Mouse (Mus musculus): ENCODE data around the gene Zfp69. TPM values are rescaled to one million over a fixed set of nuclear protein-coding genes. Genes with fewer than 3 reads are reported as not detected.

Zfp69 gene
- total and polyA plus RNA-seq, 3 experiments: 2.0 to 4.3 TPM; not detected in 1

- TF ChIP-seq UBTF (IDR thresholded peaks at IDR 0.05; ENCODE audit: borderline replicate concordance, insufficient read depth, low read depth, low read length) (no peak), RCOR1 (IDR thresholded peaks at IDR 0.05; ENCODE audit: low read depth, low read length) (no peak), USF1 (IDR thresholded peaks at IDR 0.05; ENCODE audit: low read depth, low read length) (peak; percentile 92), MXI1 (IDR thresholded peaks at IDR 0.05; ENCODE audit: low read depth, low read length) (peak; percentile 74)
Measured at GRCm38 (mm10) chr4:120925386-120925785, 26.1 kb downstream of the Zfp69 start (continued).

GRCm38 (mm10) chr4:120924554-120925299, 26.8 kb downstream of the Zfp69 start, which contains the start of gene Exo5:
Gene Exo5 (minus strand): TSS chr4:120925017.
- DNase-seq (ENCODE audit: low read depth, low spot score): peak; percentile 97
- Histone ChIP-seq H3K4me3 (ENCODE audit: control insufficient read depth in 1 of 2, insufficient read depth in 1 of 2, low read depth in 2 of 2, low read length in 2 of 2) (peak within 1 kb of the TSS; percentile 94), H3K36me3 (ENCODE audit: control insufficient read depth in 1 of 2, insufficient read depth in 2 of 2, low read length in 2 of 2) (peaks cover 0 to 7% of the 10 kb centered on the region in 2 experiments; a peak in 2 of 4 replicates), H3K27ac (ENCODE audit: control insufficient read depth, low read depth, low read length) (peak within 1 kb of the TSS; percentile 90), H3K27me3 (ENCODE audit: control insufficient read depth in 1 of 2, insufficient read depth in 2 of 2, low read length in 2 of 2) (no peaks in the 10 kb centered on the region), H3K79me2 (ENCODE audit: control insufficient read depth, insufficient read depth, low read length, poor library complexity) (peaks cover 14% of the 10 kb centered on the region), H3K9me3 (replicated peaks; ENCODE audit: insufficient read depth, low read length) (no peaks in the 10 kb centered on the region), H3K9ac (ENCODE audit: control insufficient read depth, low read depth, low read length, poor library complexity, severe bottlenecking) (peak within 1 kb of the TSS; percentile 89), H3K4me1 (ENCODE audit: control insufficient read depth in 1 of 2, insufficient read depth in 2 of 2, low read length in 2 of 2) (no peaks in the 10 kb centered on the region; a peak in 1 of 4 replicates)
- peak; percentile 85 for TF ChIP-seq HCFC1 (IDR thresholded peaks at IDR 0.05; ENCODE audit: low read depth, low read length)
- peak; percentile 52; the same call in 1 of the 2 replicates for TF ChIP-seq MXI1 (IDR thresholded peaks at IDR 0.05; ENCODE audit: low read depth, low read length)
- TF ChIP-seq EP300 (IDR thresholded peaks at IDR 0.05; ENCODE audit: low read depth in 1 of 2, low read length in 2 of 2): 0 out of 4 replicates have a peak, but pooled peaks of 1 of the 2 experiments have one; percentile 22
- TF ChIP-seq ETS1 (IDR thresholded peaks at IDR 0.05; ENCODE audit: low read depth, low read length): peak; percentile 43; the same call in 1 of the 2 replicates
- peak; percentile 86 to 98 for TF ChIP-seq POLR2A (IDR thresholded peaks at IDR 0.05; ENCODE audit: control insufficient read depth in 1 of 2, insufficient read depth in 1 of 2, low read depth in 1 of 2, low read length in 2 of 2, poor library complexity in 1 of 2)
- TF ChIP-seq GABPA (IDR thresholded peaks at IDR 0.05; ENCODE audit: low read depth, low read length): no peak
- TF ChIP-seq CHD2 (IDR thresholded peaks at IDR 0.05; ENCODE audit: low read length): peak; percentile 99
- no peak for TF ChIP-seq USF2 (IDR thresholded peaks at IDR 0.05; ENCODE audit: borderline replicate concordance in 1 of 2, insufficient read depth in 1 of 2, low read depth in 1 of 2, low read length in 2 of 2)
- TF ChIP-seq TBP (IDR thresholded peaks at IDR 0.05; ENCODE audit: low read depth, low read length): peak; percentile 90
- TF ChIP-seq NELFE (IDR thresholded peaks at IDR 0.05; ENCODE audit: low read depth, low read length): peak; percentile 98
- TF ChIP-seq TCF12 (IDR thresholded peaks at IDR 0.05; ENCODE audit: low read depth, low read length): peak; percentile 59
- peak; percentile 83; the same call in 1 of the 2 replicates for TF ChIP-seq UBTF (IDR thresholded peaks at IDR 0.05; ENCODE audit: borderline replicate concordance, insufficient read depth, low read depth, low read length)
- TF ChIP-seq POLR2AphosphoS2 (IDR thresholded peaks at IDR 0.05; ENCODE audit: low read length): peak; percentile 95
- TF ChIP-seq MEF2A (IDR thresholded peaks at IDR 0.05; ENCODE audit: extremely low read depth, insufficient replicate concordance, low read depth, low read length, poor library complexity, severe bottlenecking): no peak
- TF ChIP-seq POLR2AphosphoS5 (IDR thresholded peaks at IDR 0.05; ENCODE audit: borderline replicate concordance, low read depth, low read length): peak; percentile 88; the same call in 1 of the 2 replicates
- TF ChIP-seq SIN3A (IDR thresholded peaks at IDR 0.05; ENCODE audit: low read length): peak; percentile 80; the same call in 1 of the 2 replicates
- TF ChIP-seq ZMIZ1 (IDR thresholded peaks at IDR 0.05; ENCODE audit: low read depth, low read length): peak; percentile 95
- peak; percentile 86 for TF ChIP-seq ELF1 (IDR thresholded peaks at IDR 0.05; ENCODE audit: low read depth, low read length)
- no peak for TF ChIP-seq USF1 (IDR thresholded peaks at IDR 0.05; ENCODE audit: low read depth, low read length)
- peak; percentile 83; the same call in 1 of the 2 replicates for TF ChIP-seq MAZ (IDR thresholded peaks at IDR 0.05; ENCODE audit: low read depth, low read length)

Data from MEL (cell line).